Mouse (Mus musculus) brain, embryonic 14.5 days (tissue): ENCODE results near the gene Ncbp1. TPM values are rescaled to one million over a fixed set of nuclear protein-coding genes. Genes with fewer than 3 reads are reported as not detected.

Experiments
- DNase-seq: peaks from one replicate; pipeline ENCODE4 v3.0.0-alpha.2; 2011; ENCODE audit warnings: low read depth
- CTCF ChIP-seq: fragments of 200-500 bp; IDR thresholded peaks from 2 replicates; pipeline ENCODE4 v1.5.1; 2012; ENCODE audit warnings: inconsistent platforms, mild to moderate bottlenecking, moderate library complexity, borderline replicate concordance; ENCODE audit not compliant: insufficient read depth, insufficient read length; ENCODE audit errors: extremely low read depth
- POLR2A ChIP-seq: fragments of 200-500 bp; IDR thresholded peaks from 2 replicates; pipeline ENCODE4 v1.6.1; 2012; ENCODE audit warnings: mild to moderate bottlenecking, inconsistent platforms, borderline replicate concordance; ENCODE audit not compliant: poor library complexity, insufficient read depth, insufficient read length, severe bottlenecking; ENCODE audit errors: extremely low read depth
- polyA plus RNA-seq: library from polyadenylated mRNA; depleted of rRNA; stranded (reverse); fragments of >200 nt; gene quantifications from 2 replicates; pipeline ENCODE4 v1.2.3, GENCODE M21; 2012; rRNA removed

The Ncbp1 gene
- polyA plus RNA-seq, 1 experiment: 85.8 TPM

- TF ChIP-seq POLR2A (no peak), CTCF (no peak)
- no peak for DNase-seq
Observed at GRCm38 (mm10) chr4:46182181-46182580, 43.8 kb downstream of the Ncbp1 start.

GRCm38 (mm10) chr4:46185423-46185822 is 47.0 kb downstream of the Ncbp1 start:
- TF ChIP-seq CTCF (no peak), POLR2A (no peak)
- no peak for DNase-seq

DNA sequence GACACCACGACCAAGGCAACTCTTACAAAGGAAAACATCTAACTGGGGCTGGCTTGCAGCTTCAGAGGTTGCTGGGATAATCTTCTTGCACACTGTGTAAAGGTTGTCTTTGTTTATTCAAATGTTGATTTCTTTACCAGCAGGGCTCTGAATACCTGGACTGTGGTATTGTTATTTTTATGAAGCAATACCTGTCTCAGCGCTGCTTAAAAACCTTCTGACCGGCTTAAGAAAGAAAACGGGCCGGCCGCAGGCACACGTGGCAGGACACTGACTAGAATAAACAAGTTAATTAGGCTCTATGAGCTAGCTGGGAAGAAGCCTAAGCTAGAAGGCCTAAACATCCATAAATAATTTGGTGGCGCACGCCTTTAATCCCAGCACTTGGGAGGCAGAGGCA is 47.5 kb downstream of the Ncbp1 start:
- TF ChIP-seq POLR2A: no peak
- TF ChIP-seq CTCF: no peak
- DNase-seq: no peak

GRCm38 (mm10) chr4:46186466-46186865 is 48.1 kb downstream of the Ncbp1 start:
- DNase-seq: no peak
- TF ChIP-seq POLR2A: no peak
- TF ChIP-seq CTCF: no peak

DNA sequence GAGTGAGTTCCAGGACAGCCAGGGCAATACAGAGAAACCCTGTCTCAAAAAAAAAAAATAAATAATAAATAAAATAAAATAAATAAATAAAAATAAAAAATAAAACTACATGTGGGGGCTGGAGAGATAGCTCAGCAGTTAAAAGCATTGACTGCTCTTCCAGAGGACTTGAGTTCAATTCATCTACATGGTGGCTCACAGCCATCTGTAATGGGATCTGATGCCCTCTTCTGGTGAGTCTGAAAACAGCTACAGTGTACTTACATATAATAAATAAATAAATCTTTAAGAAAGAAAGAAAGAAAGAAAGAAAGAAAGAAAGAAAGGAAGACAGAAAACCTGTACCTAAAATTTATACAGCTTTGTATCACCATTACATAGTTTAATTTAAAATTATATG is 53.6 kb downstream of the Ncbp1 start:
- peak; percentile 25 for DNase-seq

GRCm38 (mm10) chr4:46195781-46196487 is 57.5 kb downstream of the Ncbp1 start, which contains the start of gene Xpa:
Gene Xpa (minus strand): TSS chr4:46196311.
- peak; percentile 99 for DNase-seq
- peak; percentile 5; the same call in 1 of the 2 replicates for TF ChIP-seq CTCF
- TF ChIP-seq POLR2A: peak; percentile 51

- DNase-seq: no peak
- no peak for TF ChIP-seq POLR2A
- TF ChIP-seq CTCF: no peak
Observed at GRCm38 (mm10) chr4:46196513-46196912, 58.1 kb downstream of the Ncbp1 start.

GRCm38 (mm10) chr4:46198064-46198463 is 59.7 kb downstream of the Ncbp1 start:
- TF ChIP-seq CTCF: no peak
- TF ChIP-seq POLR2A: no peak
- DNase-seq: no peak

DNA sequence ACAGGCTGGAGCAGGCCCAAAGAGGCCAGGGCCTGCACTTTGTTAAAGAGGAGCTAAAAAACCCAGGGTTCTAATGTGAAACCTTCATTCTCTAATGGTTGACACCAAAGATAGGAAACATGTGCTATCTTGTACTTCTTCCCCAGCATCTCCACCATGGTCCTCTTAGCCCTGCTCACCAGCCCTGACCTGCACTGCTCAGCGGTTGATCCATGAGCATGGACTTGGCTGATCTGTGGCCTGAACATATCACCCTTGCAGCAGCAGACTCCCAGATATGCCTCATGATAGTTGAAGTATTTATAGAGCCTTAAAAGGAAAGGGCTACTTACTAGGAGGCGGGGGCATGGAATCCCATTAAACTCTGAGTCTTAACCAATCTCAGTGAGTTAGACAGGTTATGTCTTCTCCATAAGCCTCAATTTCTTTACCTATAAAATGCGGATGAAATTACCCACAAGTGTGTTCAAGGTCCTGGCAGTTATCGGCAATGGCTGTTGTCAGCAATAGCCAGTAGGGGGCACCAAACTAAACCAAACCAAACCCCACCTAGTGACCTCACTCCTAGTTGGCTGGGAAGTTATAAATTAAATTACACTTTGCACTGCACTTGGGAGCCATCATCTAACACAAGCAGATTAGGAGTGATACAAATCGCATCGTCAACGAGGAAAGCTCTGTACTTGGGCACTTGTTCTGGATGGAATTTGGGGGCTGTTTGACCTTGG is 63.6 kb downstream of the Ncbp1 start:
- peak; percentile 92 for DNase-seq
- peak; percentile 83; the same call in 1 of the 2 replicates for TF ChIP-seq CTCF
- no peak for TF ChIP-seq POLR2A

DNA sequence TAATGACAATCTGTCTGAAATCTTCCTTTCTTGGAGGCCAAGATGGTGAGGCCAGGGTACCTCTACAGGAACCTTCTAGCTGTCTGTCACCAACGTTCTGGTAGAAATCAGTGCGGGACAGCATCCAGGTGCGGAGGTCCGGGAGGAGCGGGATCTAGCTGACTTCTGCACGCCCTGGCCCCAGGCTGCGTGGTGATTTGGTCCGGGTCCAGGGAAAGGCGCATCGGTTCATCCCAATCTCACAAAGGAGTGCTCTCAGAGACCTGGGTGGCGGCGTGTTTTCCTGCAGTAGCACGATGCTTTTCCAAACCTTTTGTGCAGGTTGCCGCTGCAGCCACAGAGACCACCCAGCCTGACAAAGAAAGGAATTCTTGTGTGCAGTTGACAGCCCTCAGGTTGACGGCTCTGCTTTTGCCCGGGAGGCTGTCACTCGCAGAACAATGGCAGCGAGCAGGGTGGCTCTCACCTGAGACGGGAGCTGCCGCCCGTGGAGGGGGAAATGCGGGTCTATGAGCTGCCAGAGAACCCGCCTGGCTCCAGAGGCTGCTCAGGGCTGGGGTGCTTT is 64.2 kb downstream of the Ncbp1 start:
- peak; percentile 46 for DNase-seq
- TF ChIP-seq CTCF: no peak
- TF ChIP-seq POLR2A: no peak

DNA sequence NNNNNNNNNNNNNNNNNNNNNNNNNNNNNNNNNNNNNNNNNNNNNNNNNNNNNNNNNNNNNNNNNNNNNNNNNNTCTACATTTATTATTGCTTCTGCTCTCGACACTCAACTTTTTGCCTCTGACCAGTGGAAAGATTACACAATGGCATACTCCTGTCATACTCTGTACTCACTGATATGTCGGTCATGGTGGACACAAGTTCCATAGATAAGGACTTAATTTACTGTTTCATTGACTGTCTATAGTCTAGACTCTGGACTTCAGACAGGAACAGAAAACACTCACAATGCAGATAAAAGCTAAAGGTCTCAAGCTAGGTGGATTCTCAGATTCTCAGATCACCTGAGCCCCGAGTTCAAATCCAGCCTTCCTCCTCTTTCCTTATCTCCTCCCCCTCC is 82.7 kb downstream of the Ncbp1 start:
- TF ChIP-seq POLR2A (no peak), CTCF (no peak)
- no peak for DNase-seq

Other genes starting within 250 kb of the Ncbp1 start
- 0.21 and 0.41 TPM in 2 replicates for gene Ccdc180, start 248.3 kb upstream of the Ncbp1 start, polyA plus RNA-seq
- gene Tdrd7, start 173.3 kb upstream of the Ncbp1 start, polyA plus RNA-seq: 16.5 and 22.7 TPM in 2 replicates
- 0.45 and 0.71 TPM in 2 replicates for gene Tmod1, start 99.7 kb upstream of the Ncbp1 start, polyA plus RNA-seq
- 26.4 and 30.2 TPM in 2 replicates for gene Tstd2, start 81 bp downstream of the Ncbp1 start, polyA plus RNA-seq
- 35.3 and 40.2 TPM in 2 replicates for gene Xpa, start 57.7 kb downstream of the Ncbp1 start, polyA plus RNA-seq
- gene Foxe1, start 205.0 kb downstream of the Ncbp1 start, polyA plus RNA-seq: 0.03 TPM in 1 of 2 replicates, not detected in the other